In the genomic region with DNA sequence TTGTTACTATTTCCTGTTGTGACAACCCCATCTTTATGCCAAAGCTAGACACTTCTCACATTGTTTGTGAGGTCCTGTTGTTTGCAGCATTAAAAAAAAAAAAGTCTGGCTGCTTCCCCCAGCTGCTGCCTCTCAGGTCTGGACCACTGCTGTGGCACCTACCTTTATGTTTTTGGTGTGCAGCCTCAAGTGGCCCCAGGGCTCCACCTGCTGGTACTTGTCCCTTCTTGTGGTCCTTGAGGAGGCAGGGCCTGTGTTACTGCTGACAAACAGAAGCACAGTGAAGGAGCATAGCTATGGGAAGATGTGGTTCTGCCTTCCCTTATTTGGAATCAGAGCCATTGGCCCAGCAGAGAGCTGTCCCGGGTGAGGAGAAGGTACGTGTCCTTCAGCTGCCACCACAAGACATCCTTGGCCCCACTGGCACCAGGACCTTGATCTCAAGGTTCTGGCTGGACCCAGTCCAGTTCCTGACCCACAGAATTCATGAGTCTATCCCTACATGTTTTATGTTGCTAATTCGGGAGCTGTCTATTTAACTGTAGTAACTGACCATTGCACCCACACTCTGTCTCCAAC, we compare ENCODE assay signal across 9 mouse cellular contexts. TPM values are rescaled to one million over a fixed set of nuclear protein-coding genes. Genes with fewer than 3 reads are reported as not detected.
DNase-seq lines count a peak whose midpoint lies in the region; ATAC-seq and TF ChIP-seq lines count a peak whose summit lies in the region.
"Had no signal": no experiment of that assay in that cellular context is flagged by ENCODE, and none has a peak within 500 bp of the region (broad histone marks: within the 10 kb centered on the region; RNA-seq: fewer than 3 reads in every experiment).

No protein-coding gene starts in this region.

- H3K9me3 ChIP-seq in heart, postnatal 0 days (replicated peaks; ENCODE audit: control insufficient read depth, low read length): no peaks in the 10 kb centered on the region
- H3K9me3 ChIP-seq in heart, embryonic 11.5 days (replicated peaks; ENCODE audit: control insufficient read depth, low read length): no peaks in the 10 kb centered on the region
- H3K9me3 ChIP-seq in liver, postnatal 0 days (ENCODE audit: low read length): no peaks in the 10 kb centered on the region
- no peaks in the 10 kb centered on the region for H3K9me3 ChIP-seq in forebrain, embryonic 11.5 days (ENCODE audit: control insufficient read depth, low read length)
- H3K9me3 ChIP-seq: neural tube, embryonic 13.5 days had no signal

- CTCF ChIA-PET in Patski (lab: Charles Lee): interaction anchor here (1.1 to 1.8 kb wide), 4 partner anchors 14 to 23 kb away, joined by 3 to 9 read pairs (median 4); no protein-coding TSS in a partner anchor

- H3K27ac ChIP-seq in heart, postnatal 0 days (ENCODE audit: low read depth): no peak overlapping the region
- H3K27ac ChIP-seq in heart, embryonic 11.5 days (ENCODE audit: low read depth, low read length): no peak overlapping the region
- H3K27ac ChIP-seq in liver, postnatal 0 days (ENCODE audit: low read depth): no peak overlapping the region
- no peak overlapping the region for H3K27ac ChIP-seq in forebrain, embryonic 11.5 days (ENCODE audit: low read depth, low read length)
- H3K27ac ChIP-seq: neural tube, embryonic 13.5 days had no signal

- POLR2A ChIA-PET in Patski (lab: Charles Lee): no interaction called here

- H3K27me3 ChIP-seq in heart, postnatal 0 days (ENCODE audit: control insufficient read depth, insufficient read depth, low read length): peaks cover 11% of the 10 kb centered on the region; the same call in 1 of the 2 replicates
- H3K27me3 ChIP-seq in heart, embryonic 11.5 days (ENCODE audit: control insufficient read depth, insufficient read depth, low read length): peaks cover 24% of the 10 kb centered on the region
- no peaks in the 10 kb centered on the region for H3K27me3 ChIP-seq in Patski
- H3K27me3 ChIP-seq in liver, postnatal 0 days (ENCODE audit: insufficient read depth, low read length): no peaks in the 10 kb centered on the region
- H3K27me3 ChIP-seq in forebrain, embryonic 11.5 days (ENCODE audit: control insufficient read depth, insufficient read depth, low read length): no peaks in the 10 kb centered on the region
- H3K27me3 ChIP-seq: neural tube, embryonic 13.5 days had no signal

- TF ChIP-seq EP300 in heart, postnatal 0 days (IDR thresholded peaks at IDR 0.05; ENCODE audit: low read depth): no peak
- no peak for TF ChIP-seq EP300 in liver, postnatal 0 days (IDR thresholded peaks at IDR 0.05; ENCODE audit: low read depth)

- in situ Hi-C loops in Patski (cut with MboI; ENCODE audit: low pct_unique_long_range_greater_than_20kb): no loop called here

- no peak overlapping the region for H3K4me2 ChIP-seq in heart, postnatal 0 days (ENCODE audit: low read depth, low read length)
- H3K4me2 ChIP-seq in heart, embryonic 11.5 days: no peak overlapping the region
- H3K4me2 ChIP-seq in liver, postnatal 0 days (ENCODE audit: low read depth, low read length): no peak overlapping the region
- no peak overlapping the region for H3K4me2 ChIP-seq in forebrain, embryonic 11.5 days (ENCODE audit: low read depth, low read length, severe bottlenecking)
- H3K4me2 ChIP-seq: neural tube, embryonic 13.5 days had no signal

- peak; percentile 42 for DNase-seq in heart, postnatal 0 days (ENCODE audit: low spot score)
- peak; percentile 38 for DNase-seq in 3T3-L1 (ENCODE audit: low read depth, low spot score)
- DNase-seq in Patski (ENCODE audit: low read depth, low spot score): no peak
- DNase-seq in embryo, embryonic 10 days (ENCODE audit: low spot score): peak; percentile 48
- peak; percentile 65 for DNase-seq in liver, postnatal 0 days
- peak; percentile 63 to 83 for DNase-seq in spleen, adult 18-20 months
- DNase-seq in forebrain, embryonic 11.5 days (ENCODE audit: low spot score): no peak

- no peak overlapping the region for H3K9ac ChIP-seq in heart, postnatal 0 days (replicated peaks; ENCODE audit: low read depth, low read length)
- H3K9ac ChIP-seq in heart, embryonic 11.5 days (ENCODE audit: low read depth, low read length): no peak overlapping the region
- H3K9ac ChIP-seq in liver, postnatal 0 days (replicated peaks): no peak overlapping the region
- no peak overlapping the region for H3K9ac ChIP-seq in forebrain, embryonic 11.5 days (ENCODE audit: low read length)
- H3K9ac ChIP-seq: neural tube, embryonic 13.5 days had no signal

- 0 out of 2 replicates have a peak, but pooled peaks cover 7% of the 10 kb centered on the region for H3K4me1 ChIP-seq in heart, postnatal 0 days (ENCODE audit: control insufficient read depth, insufficient read depth)
- no peaks in the 10 kb centered on the region for H3K4me1 ChIP-seq in heart, embryonic 11.5 days (ENCODE audit: control insufficient read depth, insufficient read depth, low read length)
- peaks cover 9% of the 10 kb centered on the region for H3K4me1 ChIP-seq in liver, postnatal 0 days (ENCODE audit: insufficient read depth)
- 0 out of 2 replicates have a peak, but pooled peaks cover 2% of the 10 kb centered on the region for H3K4me1 ChIP-seq in forebrain, embryonic 11.5 days (replicated peaks; ENCODE audit: control insufficient read depth, insufficient read depth, low read length)

- WGBS in heart, postnatal 0 days: 41% methylated on average over 3 of the region's 3 CpGs
- 27% methylated on average over 3 of the region's 3 CpGs for WGBS in heart, embryonic 11.5 days (ENCODE audit: insufficient replicate concordance)
- 32% methylated on average over 3 of the region's 3 CpGs for WGBS in liver, postnatal 0 days (ENCODE audit: insufficient replicate concordance)
- 54% methylated on average over 3 of the region's 3 CpGs for WGBS in forebrain, embryonic 11.5 days

- no peak for ATAC-seq in heart, postnatal 0 days (ENCODE audit: insufficient read depth, low read depth)
- ATAC-seq in heart, embryonic 11.5 days (replicated peaks; ENCODE audit: insufficient number of reproducible peaks, low FRiP score, low TSS enrichment): no peak
- peak; percentile 50 for ATAC-seq in Patski
- ATAC-seq in liver, postnatal 0 days: no peak
- no peak for ATAC-seq in forebrain, embryonic 11.5 days (replicated peaks; ENCODE audit: low FRiP score)

- no peaks in the 10 kb centered on the region for H3K36me3 ChIP-seq in heart, postnatal 0 days (replicated peaks; ENCODE audit: control insufficient read depth, insufficient read depth, low read length)
- no peaks in the 10 kb centered on the region for H3K36me3 ChIP-seq in heart, embryonic 11.5 days (ENCODE audit: control insufficient read depth, insufficient read depth, low read length)
- H3K36me3 ChIP-seq in liver, postnatal 0 days (replicated peaks; ENCODE audit: insufficient read depth, low read length): no peaks in the 10 kb centered on the region
- H3K36me3 ChIP-seq in forebrain, embryonic 11.5 days (ENCODE audit: control insufficient read depth, insufficient read depth, low read length): no peaks in the 10 kb centered on the region
- H3K36me3 ChIP-seq: neural tube, embryonic 13.5 days had no signal

- peak; percentile 62 for TF ChIP-seq CTCF in heart, postnatal 0 days (IDR thresholded peaks at IDR 0.05; ENCODE audit: low read depth)
- no peak for TF ChIP-seq CTCF in Patski (IDR thresholded peaks at IDR 0.05)
- TF ChIP-seq CTCF in liver, postnatal 0 days (IDR thresholded peaks at IDR 0.05; ENCODE audit: low read depth): peak; percentile 82

- H3K4me3 ChIP-seq in heart, postnatal 0 days (ENCODE audit: low read depth, low read length): no peak overlapping the region
- H3K4me3 ChIP-seq in heart, embryonic 11.5 days (ENCODE audit: low read depth, low read length): no peak overlapping the region
- no peak overlapping the region for H3K4me3 ChIP-seq in liver, postnatal 0 days (ENCODE audit: low read depth, low read length)
- no peak overlapping the region for H3K4me3 ChIP-seq in forebrain, embryonic 11.5 days (ENCODE audit: low read depth, low read length)
- H3K4me3 ChIP-seq: neural tube, embryonic 13.5 days had no signal

RNA-seq across cellular contexts. Expression of gene Fcho1, which starts 6.2 kb away (rescaled TPM):
- 0.04 and 1.1 TPM in 2 replicates for total RNA-seq in heart, postnatal 0 days (2014; rRNA removed; ENCODE audit: low replicate concordance)
- polyA plus RNA-seq in heart, postnatal 0 days (2015; fragmentation: Nextera tagmentation; extraction: Ambion mirVana): 0.92 and 1.4 TPM in 2 replicates
- polyA plus RNA-seq in heart, embryonic 11.5 days (2014; fragmentation: Nextera tagmentation; extraction: Ambion mirVana): 0.83 and 1.2 TPM in 2 replicates
- 5.6 TPM for polyA plus RNA-seq in Patski (2021)
- polyA plus RNA-seq in liver, postnatal 0 days (2015; fragmentation: Nextera tagmentation; extraction: Ambion mirVana): 15.3 and 16.7 TPM in 2 replicates
- polyA plus RNA-seq in forebrain, embryonic 11.5 days (2014; fragmentation: Nextera tagmentation; extraction: Ambion mirVana): 21.3 and 23.2 TPM in 2 replicates

RNA-seq across cellular contexts. Expression of gene B3gnt3, which starts 30.2 kb away (rescaled TPM):
- total RNA-seq in heart, postnatal 0 days (2014; rRNA removed; ENCODE audit: low replicate concordance): 8.7 TPM in 2 replicates
- 6.4 TPM in 2 replicates for polyA plus RNA-seq in heart, postnatal 0 days (2015; fragmentation: Nextera tagmentation; extraction: Ambion mirVana)
- 1.4 and 1.8 TPM in 2 replicates for polyA plus RNA-seq in heart, embryonic 11.5 days (2014; fragmentation: Nextera tagmentation; extraction: Ambion mirVana)
- polyA plus RNA-seq in Patski (2021): 1.4 TPM
- polyA plus RNA-seq in liver, postnatal 0 days (2015; fragmentation: Nextera tagmentation; extraction: Ambion mirVana): 3.0 TPM in 2 replicates
- 0.51 and 0.64 TPM in 2 replicates for polyA plus RNA-seq in forebrain, embryonic 11.5 days (2014; fragmentation: Nextera tagmentation; extraction: Ambion mirVana)

RNA-seq across cellular contexts. Expression of gene Insl3, which starts 42.7 kb away (rescaled TPM):
- not detected in 2 replicates for total RNA-seq in heart, postnatal 0 days (2014; rRNA removed; ENCODE audit: low replicate concordance)
- 1.5 and 2.4 TPM in 2 replicates for polyA plus RNA-seq in heart, postnatal 0 days (2015; fragmentation: Nextera tagmentation; extraction: Ambion mirVana)
- 0.61 and 0.89 TPM in 2 replicates for polyA plus RNA-seq in heart, embryonic 11.5 days (2014; fragmentation: Nextera tagmentation; extraction: Ambion mirVana)
- 8.8 TPM for polyA plus RNA-seq in Patski (2021)
- polyA plus RNA-seq in liver, postnatal 0 days (2015; fragmentation: Nextera tagmentation; extraction: Ambion mirVana): 1.3 and 2.8 TPM in 2 replicates
- not detected in 2 replicates for polyA plus RNA-seq in forebrain, embryonic 11.5 days (2014; fragmentation: Nextera tagmentation; extraction: Ambion mirVana)

RNA-seq across cellular contexts. Expression of gene Jak3, which starts 55.6 kb away (rescaled TPM):
- total RNA-seq in heart, postnatal 0 days (2014; rRNA removed; ENCODE audit: low replicate concordance): 14.6 and 16.9 TPM in 2 replicates
- polyA plus RNA-seq in heart, postnatal 0 days (2015; fragmentation: Nextera tagmentation; extraction: Ambion mirVana): 5.7 and 5.8 TPM in 2 replicates
- 4.9 and 5.3 TPM in 2 replicates for polyA plus RNA-seq in heart, embryonic 11.5 days (2014; fragmentation: Nextera tagmentation; extraction: Ambion mirVana)
- 26.7 TPM for polyA plus RNA-seq in Patski (2021)
- polyA plus RNA-seq in liver, postnatal 0 days (2015; fragmentation: Nextera tagmentation; extraction: Ambion mirVana): 4.3 and 4.6 TPM in 2 replicates
- 2.3 TPM in 2 replicates for polyA plus RNA-seq in forebrain, embryonic 11.5 days (2014; fragmentation: Nextera tagmentation; extraction: Ambion mirVana)

Comparison
In these comparisons a context has a peak if more than half of its experiments do, and no peak if none do; other contexts are left out.
1. DNase-seq: peak in heart, postnatal 0 days (single experiment), 3T3-L1 (single experiment), embryo, embryonic 10 days (single experiment), liver, postnatal 0 days (single experiment) and spleen, adult 18-20 months (2 of 2); none in Patski (single experiment) and forebrain, embryonic 11.5 days (single experiment).